Mouse (Mus musculus): ENCODE data around the gene Cfap99. TPM values are rescaled to one million over a fixed set of nuclear protein-coding genes. Genes with fewer than 3 reads are reported as not detected.

The Cfap99 gene
- not detected in 2 replicates for total RNA-seq (2014; rRNA removed)
- polyA plus RNA-seq (2012; rRNA removed) = not detected in 2 replicates

GRCm38 (mm10) chr5:34288154-34288716 is at the start of gene Cfap99, which contains the start of gene Zfyve28:
TSS of gene Cfap99 (plus strand) at chr5:34288600.
TSS of gene Zfyve28 (minus strand) at chr5:34288449.
- Histone ChIP-seq H3K4me3 (ENCODE audit: insufficient read depth, low read depth, low read length) (peak within 1 kb of the TSS; percentile 45; the same call in 1 of the 2 replicates), H3K36me3 (ENCODE audit: control insufficient read depth, insufficient read depth, low read length) (no peaks in the 10 kb centered on the region), H3K9ac (ENCODE audit: low read depth, low read length) (no peak within 1 kb of the TSS), H3K4me1 (ENCODE audit: control insufficient read depth, insufficient read depth, low read length) (no peaks in the 10 kb centered on the region), H3K79me2 (ENCODE audit: control insufficient read depth, insufficient read depth, low read length) (no peaks in the 10 kb centered on the region), H3K27ac (replicated peaks; ENCODE audit: insufficient read depth, low read depth, low read length) (no peak within 1 kb of the TSS), H3K27me3 (ENCODE audit: control insufficient read depth, insufficient read depth, low read length) (peaks cover 18% of the 10 kb centered on the region)
- DNase-seq (ENCODE audit: extremely low read depth, low read depth, low spot score) = no peak
- WGBS = under 1% methylated on average over 80 of the region's 83 CpGs
- TF ChIP-seq CTCF (IDR thresholded peaks at IDR 0.05; ENCODE audit: low read depth, low read length) (no peak), POLR2A (IDR thresholded peaks at IDR 0.05; ENCODE audit: extremely low read depth, insufficient read depth, low read length) (no peak)

DNA sequence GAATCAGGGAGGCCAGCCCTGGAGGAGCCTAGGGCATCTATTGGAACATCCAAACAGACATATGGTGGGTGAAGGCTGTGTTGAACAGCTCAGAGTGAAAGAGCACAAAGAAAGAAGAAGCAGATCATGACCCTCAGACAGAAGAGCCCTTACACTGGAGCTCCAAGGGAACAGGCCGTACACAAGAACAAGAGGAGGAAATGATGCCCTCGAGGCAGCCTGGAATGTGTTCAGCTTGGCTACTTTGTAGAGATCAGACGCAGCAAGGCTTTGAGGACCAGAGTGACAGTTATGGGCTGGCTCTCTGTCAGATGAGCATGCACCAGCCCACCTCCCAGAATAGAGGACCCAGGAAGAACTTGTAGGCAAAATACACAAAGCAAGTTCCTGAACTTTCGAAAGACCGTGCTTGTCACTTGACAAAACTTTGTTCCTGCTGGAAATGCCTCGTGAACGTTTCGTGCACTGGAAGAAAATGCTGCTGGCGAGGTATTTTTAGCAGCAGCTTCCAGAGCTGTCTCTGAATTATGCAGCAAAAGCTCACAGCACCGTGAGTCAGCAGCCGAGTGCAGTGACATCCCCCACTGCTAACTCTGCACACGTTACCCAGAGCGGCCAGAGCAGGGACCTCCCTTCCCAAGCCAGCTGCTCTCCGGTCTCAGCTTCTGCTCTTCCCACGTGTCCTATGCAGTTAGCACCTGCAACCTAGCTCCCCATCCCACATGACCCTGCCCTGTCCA is 46.0 kb upstream of the Cfap99 start:
- TF ChIP-seq CTCF (IDR thresholded peaks at IDR 0.05; ENCODE audit: low read depth, low read length) = no peak
- no peak for TF ChIP-seq POLR2A (IDR thresholded peaks at IDR 0.05; ENCODE audit: extremely low read depth, insufficient read depth, low read length)
- Histone ChIP-seq H3K27ac (replicated peaks; ENCODE audit: insufficient read depth, low read depth, low read length) (no peak overlapping the region), H3K27me3 (ENCODE audit: control insufficient read depth, insufficient read depth, low read length) (no peaks in the 10 kb centered on the region), H3K36me3 (ENCODE audit: control insufficient read depth, insufficient read depth, low read length) (no peaks in the 10 kb centered on the region), H3K79me2 (ENCODE audit: control insufficient read depth, insufficient read depth, low read length) (no peaks in the 10 kb centered on the region), H3K4me3 (ENCODE audit: insufficient read depth, low read depth, low read length) (no peak overlapping the region), H3K4me1 (ENCODE audit: control insufficient read depth, insufficient read depth, low read length) (no peaks in the 10 kb centered on the region), H3K9ac (ENCODE audit: low read depth, low read length) (no peak overlapping the region)
- 36% methylated on average over 15 of the region's 15 CpGs for WGBS
- DNase-seq (ENCODE audit: extremely low read depth, low read depth, low spot score) = no peak

DNA sequence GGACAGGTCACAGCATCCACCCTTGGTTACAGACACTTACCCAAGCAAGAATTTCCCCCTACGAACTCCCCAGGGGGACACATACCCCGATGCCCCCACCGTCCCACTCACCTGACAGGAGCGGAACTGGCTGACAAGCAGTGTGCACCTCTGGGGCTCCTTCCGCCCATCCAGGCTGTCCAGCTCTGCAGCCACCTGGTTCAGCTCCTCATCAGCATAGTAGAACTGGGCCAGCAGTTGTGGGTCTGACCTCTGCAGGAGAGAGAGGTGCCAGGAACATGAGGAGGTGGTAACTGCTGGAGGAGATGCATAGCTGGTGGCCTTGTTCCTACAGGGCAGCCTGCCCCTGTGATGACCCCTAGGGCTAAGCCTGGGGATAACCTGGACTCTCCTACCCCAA is 45.3 kb upstream of the Cfap99 start:
- H3K79me2 ChIP-seq (ENCODE audit: control insufficient read depth, insufficient read depth, low read length) = no peaks in the 10 kb centered on the region
- no peak overlapping the region for H3K27ac ChIP-seq (replicated peaks; ENCODE audit: insufficient read depth, low read depth, low read length)
- DNase-seq (ENCODE audit: extremely low read depth, low read depth, low spot score) = no peak
- WGBS = 88% methylated on average over 5 of the region's 5 CpGs
- no peak overlapping the region for H3K9ac ChIP-seq (ENCODE audit: low read depth, low read length)
- no peaks in the 10 kb centered on the region for H3K36me3 ChIP-seq (ENCODE audit: control insufficient read depth, insufficient read depth, low read length)
- TF ChIP-seq CTCF (IDR thresholded peaks at IDR 0.05; ENCODE audit: low read depth, low read length) = no peak
- no peak for TF ChIP-seq POLR2A (IDR thresholded peaks at IDR 0.05; ENCODE audit: extremely low read depth, insufficient read depth, low read length)
- no peaks in the 10 kb centered on the region for H3K4me1 ChIP-seq (ENCODE audit: control insufficient read depth, insufficient read depth, low read length)
- H3K27me3 ChIP-seq (ENCODE audit: control insufficient read depth, insufficient read depth, low read length) = no peaks in the 10 kb centered on the region
- no peak overlapping the region for H3K4me3 ChIP-seq (ENCODE audit: insufficient read depth, low read depth, low read length)

DNA sequence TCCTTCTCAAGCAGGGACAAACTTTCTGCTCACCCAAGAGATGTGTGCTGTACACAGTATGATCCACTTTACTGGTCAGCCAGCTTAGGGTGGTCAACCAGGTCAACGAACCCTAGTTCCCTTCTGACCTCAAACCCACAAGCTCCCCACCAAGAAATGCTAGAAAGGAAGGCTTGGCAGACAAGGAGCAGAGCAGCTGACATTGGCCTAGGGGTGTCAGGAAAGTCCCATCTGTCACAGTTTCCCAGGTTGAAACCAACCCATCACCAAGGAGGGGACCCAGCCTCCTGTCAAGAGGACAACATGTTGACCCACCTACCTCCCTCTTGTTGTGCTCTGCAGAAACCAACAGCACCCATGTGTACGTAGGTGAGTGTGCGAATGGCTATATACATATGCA is 42.0 kb upstream of the Cfap99 start:
- WGBS = 92% methylated on average over 3 of the region's 3 CpGs
- H3K4me1 ChIP-seq (ENCODE audit: control insufficient read depth, insufficient read depth, low read length) = no peaks in the 10 kb centered on the region
- no peak for TF ChIP-seq POLR2A (IDR thresholded peaks at IDR 0.05; ENCODE audit: extremely low read depth, insufficient read depth, low read length)
- TF ChIP-seq CTCF (IDR thresholded peaks at IDR 0.05; ENCODE audit: low read depth, low read length) = no peak
- H3K27ac ChIP-seq (replicated peaks; ENCODE audit: insufficient read depth, low read depth, low read length) = no peak overlapping the region
- no peak overlapping the region for H3K4me3 ChIP-seq (ENCODE audit: insufficient read depth, low read depth, low read length)
- no peak overlapping the region for H3K9ac ChIP-seq (ENCODE audit: low read depth, low read length)
- H3K36me3 ChIP-seq (ENCODE audit: control insufficient read depth, insufficient read depth, low read length) = no peaks in the 10 kb centered on the region
- no peaks in the 10 kb centered on the region for H3K27me3 ChIP-seq (ENCODE audit: control insufficient read depth, insufficient read depth, low read length)
- H3K79me2 ChIP-seq (ENCODE audit: control insufficient read depth, insufficient read depth, low read length) = no peaks in the 10 kb centered on the region
- no peak for DNase-seq (ENCODE audit: extremely low read depth, low read depth, low spot score)

DNA sequence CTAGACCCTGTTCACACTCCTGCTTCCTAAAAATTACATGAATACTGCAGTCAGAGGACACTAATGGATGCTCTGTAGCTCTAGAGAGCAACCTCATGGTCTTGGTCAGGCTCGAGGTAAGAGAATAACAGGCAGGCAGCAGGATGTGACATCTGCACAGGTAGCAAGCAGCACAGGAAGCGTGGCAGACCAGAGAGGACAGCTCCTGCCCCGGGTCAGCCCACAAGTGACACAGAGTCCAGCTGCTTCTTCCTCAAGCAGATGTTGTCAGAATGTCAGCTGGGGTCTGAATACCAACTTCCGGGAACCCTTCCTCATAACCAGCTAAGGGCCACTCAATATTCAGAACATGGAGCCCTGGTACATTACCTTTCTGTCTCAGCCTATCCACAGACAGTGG is 39.3 kb upstream of the Cfap99 start:
- TF ChIP-seq POLR2A (IDR thresholded peaks at IDR 0.05; ENCODE audit: extremely low read depth, insufficient read depth, low read length) (no peak), CTCF (IDR thresholded peaks at IDR 0.05; ENCODE audit: low read depth, low read length) (no peak)
- Histone ChIP-seq H3K27ac (replicated peaks; ENCODE audit: insufficient read depth, low read depth, low read length) (no peak overlapping the region), H3K27me3 (ENCODE audit: control insufficient read depth, insufficient read depth, low read length) (no peaks in the 10 kb centered on the region), H3K4me1 (ENCODE audit: control insufficient read depth, insufficient read depth, low read length) (no peaks in the 10 kb centered on the region), H3K79me2 (ENCODE audit: control insufficient read depth, insufficient read depth, low read length) (no peaks in the 10 kb centered on the region), H3K36me3 (ENCODE audit: control insufficient read depth, insufficient read depth, low read length) (no peaks in the 10 kb centered on the region), H3K9ac (ENCODE audit: low read depth, low read length) (no peak overlapping the region), H3K4me3 (ENCODE audit: insufficient read depth, low read depth, low read length) (no peak overlapping the region)
- DNase-seq (ENCODE audit: extremely low read depth, low read depth, low spot score) = no peak
- 79% methylated on average over 4 of the region's 4 CpGs for WGBS

- Histone ChIP-seq H3K4me3 (ENCODE audit: insufficient read depth, low read depth, low read length) (no peak overlapping the region), H3K27me3 (ENCODE audit: control insufficient read depth, insufficient read depth, low read length) (no peaks in the 10 kb centered on the region), H3K4me1 (ENCODE audit: control insufficient read depth, insufficient read depth, low read length) (no peaks in the 10 kb centered on the region), H3K27ac (replicated peaks; ENCODE audit: insufficient read depth, low read depth, low read length) (no peak overlapping the region), H3K9ac (ENCODE audit: low read depth, low read length) (no peak overlapping the region), H3K79me2 (ENCODE audit: control insufficient read depth, insufficient read depth, low read length) (no peaks in the 10 kb centered on the region), H3K36me3 (ENCODE audit: control insufficient read depth, insufficient read depth, low read length) (no peaks in the 10 kb centered on the region)
- 88% methylated on average over 3 of the region's 3 CpGs for WGBS
- TF ChIP-seq CTCF (IDR thresholded peaks at IDR 0.05; ENCODE audit: low read depth, low read length) (no peak), POLR2A (IDR thresholded peaks at IDR 0.05; ENCODE audit: extremely low read depth, insufficient read depth, low read length) (no peak)
- DNase-seq (ENCODE audit: extremely low read depth, low read depth, low spot score) = no peak
These were observed 38.3 kb upstream of the Cfap99 start for GRCm38 (mm10) chr5:34250090-34250489.
